Mouse (Mus musculus): Measurements from ENCODE around the gene Ddx23.

Gene Ddx23

GRCm38 (mm10) chr15:98633822-98634470 lies 28.7 kb downstream of the Ddx23 start:
- DNase-seq (ENCODE audit: extremely low read depth, insufficient read length, low spot score) = no peak

DNA sequence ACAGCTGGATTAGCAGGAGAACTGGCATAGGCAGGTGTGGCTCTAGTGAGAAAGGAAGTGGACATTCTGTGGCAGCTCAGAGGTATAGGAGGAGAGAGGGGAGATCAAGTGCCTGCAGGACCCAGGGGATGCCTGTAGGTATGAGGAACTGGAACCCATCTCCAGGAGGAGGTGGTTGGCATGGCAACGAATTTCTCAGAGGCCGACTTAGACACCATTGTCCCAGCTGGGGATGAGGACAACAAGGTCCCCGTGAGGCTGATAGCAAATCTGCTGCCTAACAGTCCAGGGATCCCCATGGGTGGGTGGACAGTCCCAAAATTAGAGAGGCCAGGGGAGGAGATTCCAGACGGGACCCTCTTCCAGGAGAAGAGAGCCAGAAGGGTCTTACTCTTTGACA lies 29.8 kb downstream of the Ddx23 start:
- DNase-seq (ENCODE audit: extremely low read depth, insufficient read length, low spot score) = no peak

DNA sequence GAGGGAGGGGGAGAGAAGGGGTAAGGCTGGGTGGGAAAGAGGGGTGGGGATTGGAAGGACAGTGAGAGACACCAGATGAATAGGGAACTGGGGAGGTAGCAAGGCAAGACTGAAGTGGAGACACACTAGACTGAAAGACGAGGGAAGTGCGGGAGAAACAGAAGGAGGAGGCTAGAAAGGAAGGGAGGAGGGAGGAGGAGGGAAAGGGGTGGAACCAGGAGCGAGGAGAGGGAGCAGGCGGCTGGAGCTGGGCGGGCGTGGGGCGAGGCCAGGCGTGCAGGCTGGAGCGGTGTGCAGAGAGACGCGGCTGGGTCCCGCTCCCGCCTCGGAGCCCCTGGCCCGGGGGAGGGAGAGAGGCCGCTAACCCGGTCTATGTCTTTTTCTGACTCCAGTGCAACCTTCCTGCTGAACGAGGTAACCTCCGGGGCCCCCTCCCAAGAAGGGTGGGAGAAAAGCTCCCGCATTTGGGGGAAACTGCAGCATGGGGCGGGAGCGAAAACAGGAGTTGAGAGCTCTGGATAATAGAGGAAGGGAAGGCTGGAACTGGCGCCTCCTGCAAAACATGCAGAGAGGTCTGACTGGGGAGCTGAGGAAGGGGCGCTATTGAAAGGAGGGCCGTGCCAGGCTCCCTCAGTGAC lies 30.5 kb downstream of the Ddx23 start:
- DNase-seq (ENCODE audit: extremely low read depth, insufficient read length, low spot score) = peak; percentile 77

DNA sequence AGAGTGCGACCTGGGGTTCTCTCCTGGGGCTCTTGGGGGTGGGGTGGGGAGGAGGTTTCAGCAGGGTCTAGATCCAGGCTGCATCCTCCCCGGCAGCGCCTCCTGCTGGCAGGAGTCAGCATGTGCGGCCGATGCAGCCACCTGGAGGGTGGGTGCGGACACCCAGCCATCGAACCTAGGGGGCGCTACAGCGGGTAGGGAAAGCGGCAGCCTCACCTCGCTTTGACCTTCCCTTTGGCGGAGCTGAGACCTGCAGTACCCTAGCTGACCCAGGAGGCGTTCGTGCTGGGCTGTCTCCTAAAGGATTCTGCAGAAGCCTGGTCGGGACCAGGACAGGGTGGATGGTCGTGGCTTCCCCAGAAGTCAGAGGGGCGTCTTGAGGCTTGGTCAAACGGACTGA lies 31.2 kb downstream of the Ddx23 start:
- DNase-seq (ENCODE audit: extremely low read depth, insufficient read length, low spot score) = peak; percentile 76

GRCm38 (mm10) chr15:98630540-98630939 lies 32.2 kb downstream of the Ddx23 start, which contains the start of gene Cacnb3:
Gene Cacnb3, plus strand, starts transcription at chr15:98630840.
- no peak for DNase-seq (ENCODE audit: extremely low read depth, insufficient read length, low spot score)

GRCm38 (mm10) chr15:98629464-98629863 lies 33.2 kb downstream of the Ddx23 start:
- no peak for DNase-seq (ENCODE audit: extremely low read depth, insufficient read length, low spot score)

- DNase-seq (ENCODE audit: extremely low read depth, insufficient read length, low spot score) = no peak
Measured at GRCm38 (mm10) chr15:98628589-98629254, 34.0 kb downstream of the Ddx23 start.

GRCm38 (mm10) chr15:98626487-98627212 lies 36.0 kb downstream of the Ddx23 start:
- DNase-seq (ENCODE audit: extremely low read depth, insufficient read length, low spot score) = no peak

DNA sequence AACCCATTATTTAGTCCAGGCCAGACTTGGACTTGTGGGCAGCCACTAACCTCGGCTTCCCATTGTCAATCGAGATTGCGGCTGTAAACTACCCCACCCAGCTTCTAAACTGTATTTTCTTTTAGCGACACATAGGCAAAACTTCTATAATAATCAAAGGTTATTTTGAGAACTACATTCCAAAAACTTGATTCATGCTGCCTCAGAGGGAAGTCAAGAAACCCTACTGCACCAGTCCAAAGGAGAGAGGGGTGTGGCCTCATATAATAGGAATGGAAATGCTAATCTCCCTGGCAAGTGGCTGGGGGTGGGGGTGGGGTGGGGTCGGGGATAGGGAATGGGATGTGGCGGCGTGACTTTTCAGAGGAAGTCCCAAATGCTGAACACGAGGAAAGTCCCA lies 36.6 kb downstream of the Ddx23 start:
- no peak for DNase-seq (ENCODE audit: extremely low read depth, insufficient read length, low spot score)

DNA sequence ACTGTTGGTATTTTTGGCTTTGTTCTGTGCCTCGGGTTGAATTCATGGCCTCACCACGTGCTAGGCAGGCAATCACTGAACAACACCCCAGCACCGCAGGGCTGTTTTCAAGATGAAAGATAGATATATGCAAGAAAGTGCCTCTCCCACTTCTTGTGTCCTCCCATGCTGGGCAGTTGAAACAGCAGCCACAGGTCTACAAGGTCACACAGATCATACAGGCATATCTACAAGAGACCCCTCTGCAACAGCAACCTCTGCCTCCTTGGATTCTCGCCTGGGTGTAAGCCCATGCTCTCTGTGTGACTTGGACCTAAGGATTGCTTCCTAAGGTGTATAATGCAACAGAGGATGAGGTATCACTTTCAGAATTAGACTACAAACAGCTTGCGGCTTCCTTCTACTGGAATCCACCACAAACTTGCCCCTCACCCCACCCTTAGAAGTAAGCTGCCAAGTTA lies 39.3 kb downstream of the Ddx23 start:
- no peak for DNase-seq (ENCODE audit: extremely low read depth, insufficient read length, low spot score)

DNA sequence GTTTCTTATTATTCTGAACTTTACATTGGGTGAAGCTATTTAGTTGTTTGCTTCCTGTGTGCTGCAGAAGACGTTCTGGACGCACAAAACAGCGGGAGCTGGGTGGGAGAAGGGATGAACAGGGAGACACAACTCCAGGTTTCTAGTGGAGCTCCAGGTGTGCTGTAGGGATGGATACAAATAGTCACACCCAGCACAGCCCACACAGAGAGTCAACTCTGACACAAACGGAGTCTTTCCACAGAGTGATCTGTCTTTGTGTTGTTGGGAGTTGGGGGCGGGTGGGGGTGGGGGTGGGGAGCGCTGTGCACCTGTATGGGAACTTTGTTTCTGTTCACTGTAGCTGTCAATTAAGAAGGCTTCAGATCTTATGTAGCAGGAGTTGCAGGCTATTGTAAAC lies 40.0 kb downstream of the Ddx23 start:
- no peak for DNase-seq (ENCODE audit: extremely low read depth, insufficient read length, low spot score)

- no peak for DNase-seq (ENCODE audit: extremely low read depth, insufficient read length, low spot score)
Measured at GRCm38 (mm10) chr15:98622199-98622598, 40.5 kb downstream of the Ddx23 start.

- DNase-seq (ENCODE audit: extremely low read depth, insufficient read length, low spot score) = no peak
Measured at GRCm38 (mm10) chr15:98617176-98617537, 45.5 kb downstream of the Ddx23 start.

DNA sequence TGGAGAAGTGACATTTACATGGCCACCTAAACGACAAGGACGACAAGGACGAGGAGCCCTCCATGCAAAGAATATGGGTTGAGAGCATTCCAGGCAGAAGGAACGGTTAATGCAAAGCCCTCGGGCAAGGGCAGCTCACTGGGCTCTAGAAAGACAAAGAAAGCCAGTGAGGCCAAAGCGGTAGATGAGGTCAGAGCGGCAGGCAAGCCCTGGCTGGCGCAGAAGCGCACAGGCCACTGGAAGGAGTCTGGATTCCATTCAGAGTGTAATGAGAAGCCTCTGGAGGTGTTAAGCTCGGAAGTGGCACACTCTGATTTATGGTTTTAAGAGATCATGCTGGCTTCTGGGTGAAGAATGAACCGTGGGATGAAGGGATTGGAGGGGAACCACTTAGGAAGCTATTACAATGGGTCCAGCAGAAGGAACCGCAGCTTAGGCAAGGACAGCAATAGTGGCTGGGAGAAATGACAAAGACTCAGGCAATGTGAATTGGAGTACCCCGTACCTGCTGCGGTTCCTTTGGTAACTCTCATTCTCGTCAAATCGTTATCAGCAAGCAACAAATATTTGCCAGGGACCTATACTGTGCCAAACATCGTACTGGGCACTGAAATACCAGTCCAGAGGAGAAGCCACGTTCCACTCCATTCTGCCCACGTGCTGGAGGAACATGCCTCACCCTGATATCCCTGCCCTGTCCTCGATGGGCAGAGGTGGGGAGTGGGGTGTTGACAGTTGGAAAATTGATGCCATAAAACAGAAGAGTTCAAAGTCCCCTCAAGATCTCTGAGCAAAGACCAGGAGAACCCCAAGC lies 46.1 kb downstream of the Ddx23 start:
- no peak for DNase-seq (ENCODE audit: extremely low read depth, insufficient read length, low spot score)

GRCm38 (mm10) chr15:98615751-98616150 lies 46.9 kb downstream of the Ddx23 start:
- no peak for DNase-seq (ENCODE audit: extremely low read depth, insufficient read length, low spot score)

DNA sequence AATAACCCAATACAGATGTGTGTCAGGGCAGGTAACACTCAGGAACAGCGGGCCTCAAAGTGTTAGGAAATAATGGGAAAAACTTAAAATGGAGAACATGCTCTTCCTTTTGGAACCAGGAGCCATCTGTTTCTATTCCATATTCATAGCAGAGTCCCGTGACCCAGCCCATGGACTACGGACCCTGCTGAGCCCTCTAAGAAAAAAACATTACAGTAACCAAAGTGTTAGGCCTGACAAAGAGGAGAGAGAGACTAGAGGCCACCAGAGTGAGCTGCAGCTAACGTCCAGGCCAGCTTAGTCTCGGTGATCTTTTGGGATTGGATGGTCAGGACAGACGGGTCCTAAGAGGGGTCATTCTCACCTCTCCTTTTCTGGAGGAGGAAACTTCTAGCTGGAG lies 47.7 kb downstream of the Ddx23 start:
- no peak for DNase-seq (ENCODE audit: extremely low read depth, insufficient read length, low spot score)

DNA sequence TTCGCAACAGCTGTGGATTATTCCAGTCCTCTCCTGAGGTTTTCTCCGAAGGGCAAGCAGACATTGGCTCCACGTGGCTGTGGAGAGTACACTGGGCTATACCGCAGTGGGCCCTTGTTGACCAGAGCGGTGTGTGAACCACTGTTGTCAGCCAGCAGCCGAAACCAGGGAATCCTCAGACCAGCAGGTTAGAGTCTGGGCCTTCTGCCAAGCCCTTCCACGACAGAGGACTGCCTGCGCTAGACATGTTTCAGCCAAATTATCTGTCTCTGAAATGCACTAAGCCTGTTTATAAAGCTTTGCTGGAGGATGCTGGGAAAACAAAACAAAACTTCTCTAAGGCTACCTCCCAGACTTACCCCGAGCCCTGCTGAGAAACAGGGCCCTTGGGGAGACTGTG lies 48.1 kb downstream of the Ddx23 start:
- DNase-seq (ENCODE audit: extremely low read depth, insufficient read length, low spot score) = no peak

GRCm38 (mm10) chr15:98612229-98612628 lies 50.5 kb downstream of the Ddx23 start:
- no peak for DNase-seq (ENCODE audit: extremely low read depth, insufficient read length, low spot score)

- DNase-seq (ENCODE audit: extremely low read depth, insufficient read length, low spot score) = no peak
Measured at GRCm38 (mm10) chr15:98610131-98610633, 52.5 kb downstream of the Ddx23 start.
